Mouse (Mus musculus) left cerebral cortex, postnatal 14 days (tissue): ENCODE measurements around the gene Zc3h12b. TPM values are rescaled to one million over a fixed set of nuclear protein-coding genes. Genes with fewer than 3 reads are reported as not detected.

Source experiments
- DNase-seq, 2 experiments: peaks; one replicate each; pipeline ENCODE4 v3.0.0; 2021 to 2022; ENCODE audit warnings: low spot score in 2 of 2, mixed read lengths in 1 of 2
- intact Hi-C: fragments of 180-260 bp; cut with DNase I; formaldehyde crosslinking; loops from one replicate; pipeline ENCODE4 v1.15.1; 2025
- total RNA-seq, 2 experiments: library from RNA; stranded (reverse); gene quantifications; 2 replicates each; pipeline ENCODE4 v1.2.3; 2021

Gene Zc3h12b
- total RNA-seq, 2 experiments from 2014 or later: 23.0 to 28.2 TPM

DNA sequence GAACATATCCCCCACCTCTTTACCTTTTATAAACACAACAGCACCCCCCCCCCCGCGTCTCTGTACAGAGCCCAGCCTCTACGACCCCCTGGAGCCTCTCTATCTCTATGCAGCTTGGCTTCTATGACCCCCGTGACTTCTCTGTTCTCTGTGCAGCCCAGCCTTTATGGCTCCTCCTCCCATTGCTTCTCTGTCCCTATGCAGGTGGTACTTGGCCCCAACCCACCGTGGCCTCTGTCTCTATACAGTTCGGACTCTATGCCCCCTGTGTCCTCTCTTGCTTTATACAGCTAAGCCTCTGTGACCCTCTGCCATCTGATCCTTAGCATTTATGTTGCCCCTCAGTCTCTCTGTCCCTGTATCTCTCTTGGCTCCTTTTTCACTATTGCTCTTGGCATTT, 257.6 kb downstream of the Zc3h12b start:
- intact Hi-C loops: no loop called here
- DNase-seq: no peak

DNA sequence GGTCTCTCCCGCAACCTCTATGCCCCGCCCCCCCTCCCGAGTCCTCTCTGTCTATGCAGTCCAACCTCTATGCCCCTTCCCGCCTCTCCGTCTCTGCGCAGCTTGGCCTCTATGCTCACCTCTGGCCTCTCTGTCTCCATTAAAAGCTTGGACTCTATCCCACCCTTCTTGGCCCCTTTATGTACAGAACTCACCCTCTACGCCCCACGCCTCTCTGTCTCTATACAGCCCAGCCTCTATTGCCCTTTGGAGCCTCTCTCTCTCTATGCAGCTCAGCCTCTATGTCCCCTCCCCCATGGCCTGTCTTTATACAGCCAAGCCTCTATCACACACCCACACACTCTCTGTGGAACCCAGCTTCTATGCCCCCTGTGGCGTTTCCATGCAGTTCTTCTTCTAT, 258.5 kb downstream of the Zc3h12b start:
- intact Hi-C loops: no loop called here
- DNase-seq: no peak

Other genes starting within 250 kb of the Zc3h12b start
- not detected for gene Asb12, start 153.7 kb upstream of the Zc3h12b start, total RNA-seq
- gene Pfn5, start 153.6 kb upstream of the Zc3h12b start, total RNA-seq: not detected
- 10 to 100 TPM; 22.1 to 25.4 TPM for gene Zc4h2, start 53.2 kb upstream of the Zc3h12b start, total RNA-seq
- 10 to 100 TPM; 53.0 to 60.0 TPM for gene Las1l, start 245.3 kb downstream of the Zc3h12b start, total RNA-seq